Mouse (Mus musculus) C2C12 (cell line): Measurements from ENCODE around the gene Ccdc34. TPM values are rescaled to one million over a fixed set of nuclear protein-coding genes. Genes with fewer than 3 reads are reported as not detected.

Experiments used
- H3K27me3 ChIP-seq: one replicate; pipeline ENCODE4 v1.6.1; 2011; ENCODE audit not compliant: control insufficient read depth, insufficient read depth, insufficient read length
- H3K36me3 ChIP-seq: one replicate; pipeline ENCODE4 v1.6.1; 2011; ENCODE audit not compliant: control insufficient read depth, insufficient read depth
- H3K4me3 ChIP-seq: one replicate; pipeline ENCODE4 v1.5.1; 2011; ENCODE audit warnings: mild to moderate bottlenecking, control low read depth; ENCODE audit not compliant: poor library complexity, insufficient read depth, severe bottlenecking
- H3K79me2 ChIP-seq: one replicate; pipeline ENCODE4 v1.6.1; 2011; ENCODE audit not compliant: control insufficient read depth, insufficient read depth
- H3K79me3 ChIP-seq: one replicate; pipeline ENCODE4 v1.6.1; 2011; ENCODE audit warnings: low read depth, control low read depth
- H3ac ChIP-seq: one replicate; pipeline ENCODE3; 2011; ENCODE audit warnings: low read depth; ENCODE audit not compliant: control insufficient read depth, insufficient read length
- CEBPB ChIP-seq: IDR thresholded peaks from one replicate; pipeline ENCODE4 v1.6.1; 2011; ENCODE audit warnings: low read depth, mild to moderate bottlenecking, control low read depth, moderate library complexity
- CTCF ChIP-seq: IDR thresholded peaks from one replicate; pipeline ENCODE4 v1.5.1; 2011; ENCODE audit not compliant: control insufficient read depth, insufficient read depth, insufficient read length
- FOSL1 ChIP-seq: IDR thresholded peaks from one replicate; pipeline ENCODE4 v1.8.0; 2011; ENCODE audit warnings: mild to moderate bottlenecking, low read length; ENCODE audit not compliant: poor library complexity, insufficient read depth, severe bottlenecking
- MAX ChIP-seq: IDR thresholded peaks from one replicate; pipeline ENCODE4 v1.6.1; 2011; ENCODE audit warnings: mild to moderate bottlenecking, control low read depth
- MYOD1 ChIP-seq: IDR thresholded peaks from one replicate; pipeline ENCODE4 v1.6.1; 2011; ENCODE audit warnings: low read depth; ENCODE audit not compliant: control insufficient read depth, insufficient read length
- MYOG ChIP-seq: IDR thresholded peaks from one replicate; pipeline ENCODE4 v1.6.1; 2011; ENCODE audit not compliant: control insufficient read depth, insufficient read length; ENCODE audit errors: extremely low read depth
- USF1 ChIP-seq: IDR thresholded peaks from one replicate; pipeline ENCODE4 v1.6.1; 2011; ENCODE audit warnings: low read depth, mild to moderate bottlenecking, control low read depth, moderate library complexity
- polyA plus RNA-seq: library from polyadenylated mRNA; unstranded; fragments of >200 nt; fragmentation: generic; extraction: Trizol; gene quantifications from one replicate; pipeline ENCODE4 v1.2.1, GENCODE M21; 2012; ENCODE audit warnings: missing spikeins

Gene Ccdc34
- polyA plus RNA-seq, 1 experiment: 18.5 TPM

DNA sequence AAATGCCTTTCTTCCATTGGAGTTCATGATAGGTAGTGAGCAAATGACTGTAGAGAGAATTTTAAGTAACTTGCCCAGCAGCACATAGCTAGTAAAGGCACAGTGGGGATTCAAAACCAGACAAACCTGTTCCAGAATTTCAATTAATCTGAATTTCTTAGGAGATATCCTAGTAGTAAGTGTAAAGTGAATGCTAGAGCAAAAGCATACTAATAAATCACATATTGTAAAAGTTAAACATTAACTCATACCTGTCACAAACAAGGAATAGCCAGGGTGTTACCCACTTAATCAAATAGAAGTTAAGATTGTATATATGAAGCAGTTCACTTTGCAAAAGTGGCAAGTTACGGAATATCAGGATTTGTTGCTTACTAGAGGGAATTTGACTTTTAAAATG, 25.9 kb upstream of the Ccdc34 start:
- Histone ChIP-seq H3ac (no peak overlapping the region), H3K36me3 (no peaks in the 10 kb centered on the region), H3K79me3 (no peaks in the 10 kb centered on the region), H3K27me3 (no peaks in the 10 kb centered on the region), H3K4me3 (no peak overlapping the region), H3K79me2 (no peaks in the 10 kb centered on the region)
- TF ChIP-seq MYOG (no peak), CEBPB (no peak), CTCF (no peak), MAX (no peak), USF1 (no peak), MYOD1 (no peak), FOSL1 (no peak)

- no peak for TF ChIP-seq USF1
- TF ChIP-seq MYOD1: no peak
- no peak for TF ChIP-seq MAX
- no peak for TF ChIP-seq CTCF
- no peak for TF ChIP-seq CEBPB
- no peak for TF ChIP-seq MYOG
- Histone ChIP-seq H3K4me3 (no peak overlapping the region), H3K27me3 (no peaks in the 10 kb centered on the region), H3K79me2 (no peaks in the 10 kb centered on the region), H3K79me3 (no peaks in the 10 kb centered on the region), H3K36me3 (no peaks in the 10 kb centered on the region), H3ac (no peak overlapping the region)
Observed at GRCm38 (mm10) chr2:109992448-109993073, 25.1 kb upstream of the Ccdc34 start.

DNA sequence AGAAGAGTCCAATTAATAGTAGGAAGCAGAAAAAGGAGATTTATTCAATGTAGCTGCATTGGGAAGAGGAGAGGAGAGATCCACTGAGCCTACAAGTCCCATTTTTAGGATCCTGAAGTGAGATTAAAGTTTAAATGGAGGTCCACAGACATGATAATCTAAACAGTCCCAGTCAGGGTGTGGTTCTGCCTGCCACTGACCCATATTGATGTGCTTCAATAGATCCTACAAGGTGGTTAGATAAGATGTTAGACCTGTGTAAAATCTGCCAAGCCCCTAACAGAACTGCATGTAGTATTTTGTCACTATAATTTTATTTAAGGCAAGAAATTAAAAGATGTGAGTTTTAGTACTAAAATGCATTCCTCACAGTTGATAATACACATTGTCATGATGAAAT, 24.2 kb upstream of the Ccdc34 start:
- H3K36me3 ChIP-seq: no peaks in the 10 kb centered on the region
- H3K4me3 ChIP-seq: no peak overlapping the region
- no peaks in the 10 kb centered on the region for H3K27me3 ChIP-seq
- no peaks in the 10 kb centered on the region for H3K79me2 ChIP-seq
- TF ChIP-seq MAX (no peak), FOSL1 (no peak), USF1 (no peak), MYOG (no peak), CEBPB (no peak), MYOD1 (no peak), CTCF (no peak)
- H3K79me3 ChIP-seq: no peaks in the 10 kb centered on the region
- H3ac ChIP-seq: no peak overlapping the region

DNA sequence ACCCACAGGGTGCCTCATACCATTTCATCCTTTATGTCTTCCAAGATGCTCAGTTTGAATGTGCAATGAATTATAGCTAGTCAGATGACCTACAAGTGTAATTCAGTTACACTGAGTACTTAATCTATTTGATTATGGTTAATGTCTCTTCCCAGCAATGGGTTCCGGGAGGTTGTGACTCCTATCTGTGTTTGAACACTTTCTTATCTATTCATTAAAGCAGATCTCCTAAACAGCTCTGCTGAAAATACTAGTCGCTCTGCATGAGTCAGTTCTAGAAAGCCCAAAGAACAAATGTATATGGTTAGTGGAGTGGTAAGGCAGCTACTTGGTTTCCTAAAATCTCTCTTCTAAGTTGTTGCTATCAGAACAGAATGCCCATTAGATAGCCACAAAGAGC, 22.6 kb upstream of the Ccdc34 start:
- H3K36me3 ChIP-seq: peaks cover 5% of the 10 kb centered on the region
- H3ac ChIP-seq: no peak overlapping the region
- no peaks in the 10 kb centered on the region for H3K79me3 ChIP-seq
- no peaks in the 10 kb centered on the region for H3K79me2 ChIP-seq
- no peak for TF ChIP-seq CTCF
- no peak for TF ChIP-seq MYOG
- no peak for TF ChIP-seq MAX
- TF ChIP-seq FOSL1: no peak
- TF ChIP-seq USF1: no peak
- TF ChIP-seq CEBPB: no peak
- no peak overlapping the region for H3K4me3 ChIP-seq
- H3K27me3 ChIP-seq: no peaks in the 10 kb centered on the region

- H3K27me3 ChIP-seq: no peaks in the 10 kb centered on the region
- H3K36me3 ChIP-seq: peaks cover 9% of the 10 kb centered on the region
- H3K79me3 ChIP-seq: no peaks in the 10 kb centered on the region
- H3K4me3 ChIP-seq: no peak overlapping the region
- H3K79me2 ChIP-seq: no peaks in the 10 kb centered on the region
- TF ChIP-seq CTCF (no peak), USF1 (no peak)
- H3ac ChIP-seq: no peak overlapping the region
Observed at GRCm38 (mm10) chr2:109996411-109996810, 21.2 kb upstream of the Ccdc34 start.

DNA sequence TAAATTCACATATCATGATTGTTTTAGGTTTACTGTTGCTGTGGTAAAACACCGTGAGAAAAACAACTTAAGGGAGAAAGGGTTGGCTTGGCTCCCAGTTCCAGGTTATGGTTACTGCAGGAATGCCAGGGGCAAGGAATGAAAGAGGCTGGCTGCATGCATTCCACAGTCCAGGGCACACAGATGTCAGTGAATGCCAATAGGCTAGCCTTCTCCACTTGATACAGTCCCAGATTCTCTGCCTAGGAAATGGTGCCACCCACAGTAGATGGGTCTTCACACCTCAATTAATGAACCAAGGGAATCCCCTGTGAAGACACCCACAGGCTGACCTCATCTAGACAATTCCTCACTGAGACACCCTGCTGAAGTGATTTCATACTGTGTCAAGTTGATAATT, 12.9 kb upstream of the Ccdc34 start:
- no peak for TF ChIP-seq MAX
- TF ChIP-seq MYOG: no peak
- Histone ChIP-seq H3K36me3 (peaks cover 29% of the 10 kb centered on the region), H3ac (no peak overlapping the region), H3K4me3 (no peak overlapping the region), H3K27me3 (no peaks in the 10 kb centered on the region), H3K79me3 (no peaks in the 10 kb centered on the region), H3K79me2 (no peaks in the 10 kb centered on the region)
